Mouse (Mus musculus): ENCODE measurements around the gene Khsrp.
"Not testable (repeated sequence)": the region's sequence is repeated elsewhere in the genome, so short reads cannot be mapped to it uniquely, and the experiment has no call there.

The Khsrp gene

DNA sequence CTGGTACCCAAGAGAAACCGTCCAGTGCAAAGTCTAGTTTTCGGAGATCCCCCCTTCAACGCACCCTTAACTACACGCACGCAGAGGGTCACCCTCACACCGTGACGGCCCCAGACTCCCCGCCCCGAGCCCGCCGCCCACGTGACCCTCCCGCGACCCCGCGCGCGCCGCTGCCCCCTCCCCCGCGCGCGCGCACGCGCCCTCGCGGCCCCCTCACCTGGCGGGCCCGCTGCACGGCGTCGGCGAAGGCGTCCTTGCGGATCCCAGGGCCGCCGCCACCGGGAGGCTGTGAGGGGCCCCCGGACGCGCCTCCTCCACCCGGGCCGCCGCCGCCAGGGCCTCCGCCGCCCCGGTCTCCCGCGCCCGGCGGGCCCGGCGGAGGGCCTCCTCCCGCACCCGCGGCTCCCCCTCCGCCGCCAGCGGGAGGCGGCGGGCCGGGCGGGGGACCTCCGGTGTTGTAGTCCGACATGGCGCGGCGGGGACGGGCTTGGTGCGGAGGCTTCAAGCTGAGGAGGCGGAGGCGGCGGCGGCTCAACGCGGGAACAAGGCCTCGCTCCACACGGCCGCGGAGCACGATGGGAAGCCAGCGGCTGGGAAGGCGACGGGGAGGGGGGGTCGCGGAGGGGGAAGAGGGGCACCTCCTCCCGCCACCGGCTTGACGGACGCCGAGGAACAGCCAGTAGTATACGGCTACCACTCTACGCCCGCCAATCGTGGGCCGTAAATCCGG is at the start of gene Khsrp:
TSS of gene Khsrp (minus strand) at position 592 of the 730 bp plus-strand sequence.
- peak; percentile 62 for DNase-seq

DNA sequence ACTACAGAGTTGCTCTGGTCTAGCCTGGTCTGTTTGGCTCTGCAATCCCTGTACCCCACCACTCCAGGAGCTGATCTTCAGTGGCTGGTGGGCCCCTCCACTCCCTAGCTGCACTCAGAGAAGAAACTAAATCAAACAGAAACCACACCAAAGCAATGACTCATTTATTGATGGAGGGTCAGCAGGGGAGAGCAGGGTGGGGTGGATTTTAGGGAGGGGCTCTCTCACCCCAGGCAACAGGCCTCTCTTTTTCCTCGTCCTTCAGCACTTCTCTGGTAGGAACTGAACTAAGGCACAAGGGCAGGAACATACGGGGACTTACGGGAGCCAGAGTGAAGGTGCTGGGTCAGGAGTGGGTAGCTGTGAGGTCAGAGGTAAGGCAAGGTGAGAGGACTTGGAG is 48.6 kb upstream of the Khsrp start:
- no peak for DNase-seq

DNA sequence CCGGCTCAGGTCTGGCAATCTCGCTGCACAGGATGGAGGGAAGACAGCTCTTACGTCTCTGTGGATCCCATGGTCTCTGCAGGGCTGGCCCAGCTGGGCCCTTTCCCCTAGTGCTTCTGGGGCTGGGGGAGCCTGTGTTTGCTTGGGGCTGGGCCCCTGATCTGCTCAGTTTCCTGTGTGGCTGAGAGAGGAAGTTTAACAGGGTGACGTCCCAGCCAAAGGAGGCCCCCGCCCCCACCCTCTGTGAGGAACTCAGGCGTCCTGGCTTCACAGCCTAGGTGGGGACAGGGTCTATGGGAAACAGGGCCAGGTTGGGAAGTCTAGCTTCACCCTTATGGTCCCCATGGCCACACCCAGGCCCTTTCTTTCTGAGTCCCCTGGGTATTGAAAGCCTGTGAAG is 47.0 kb upstream of the Khsrp start, which contains the start of gene Dennd1c:
TSS of gene Dennd1c (minus strand) at position 179 of the 400 bp plus-strand sequence.
- DNase-seq, result peak; percentile 50

DNA sequence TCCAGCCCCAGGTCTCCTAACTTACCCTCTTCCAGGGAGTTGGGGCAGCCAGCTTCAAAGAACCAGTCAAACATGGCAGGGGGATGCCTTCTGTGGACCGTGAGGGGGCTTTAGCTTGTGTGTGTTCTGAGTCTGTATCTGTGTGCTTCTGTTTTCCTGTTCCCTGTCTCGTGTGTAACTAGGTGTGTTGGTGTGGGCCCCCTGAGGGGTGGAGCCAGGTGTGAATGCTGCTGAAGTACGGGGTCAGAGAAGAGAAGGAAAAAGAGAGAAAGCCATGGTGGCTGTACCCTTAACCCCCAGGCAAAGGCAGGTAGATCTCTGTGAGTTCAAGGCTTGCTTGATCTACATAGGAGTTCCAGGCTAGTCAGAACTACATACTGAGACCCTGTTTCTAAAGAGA is 45.6 kb upstream of the Khsrp start:
- no peak for DNase-seq

DNA sequence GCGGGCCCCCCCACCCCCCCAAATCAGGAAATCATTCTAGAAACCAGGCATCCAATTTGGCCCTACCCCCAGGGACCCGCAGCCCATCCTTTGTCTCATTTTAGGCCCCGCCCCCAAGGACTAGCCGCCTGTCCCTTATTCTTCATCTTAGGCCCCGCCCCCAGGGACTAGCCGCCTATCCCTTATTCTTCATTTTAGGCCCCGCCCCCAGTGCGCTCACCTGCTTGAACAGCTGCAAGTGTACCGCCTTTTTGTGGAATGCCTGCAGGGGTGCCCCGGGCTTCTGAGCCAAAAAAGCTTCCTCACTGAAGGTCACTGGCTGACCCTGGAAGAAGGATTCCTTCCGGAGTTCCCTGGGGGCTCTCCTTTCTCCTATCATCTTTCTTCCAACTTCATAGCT is 39.4 kb upstream of the Khsrp start:
- peak; percentile 73 for DNase-seq

DNA sequence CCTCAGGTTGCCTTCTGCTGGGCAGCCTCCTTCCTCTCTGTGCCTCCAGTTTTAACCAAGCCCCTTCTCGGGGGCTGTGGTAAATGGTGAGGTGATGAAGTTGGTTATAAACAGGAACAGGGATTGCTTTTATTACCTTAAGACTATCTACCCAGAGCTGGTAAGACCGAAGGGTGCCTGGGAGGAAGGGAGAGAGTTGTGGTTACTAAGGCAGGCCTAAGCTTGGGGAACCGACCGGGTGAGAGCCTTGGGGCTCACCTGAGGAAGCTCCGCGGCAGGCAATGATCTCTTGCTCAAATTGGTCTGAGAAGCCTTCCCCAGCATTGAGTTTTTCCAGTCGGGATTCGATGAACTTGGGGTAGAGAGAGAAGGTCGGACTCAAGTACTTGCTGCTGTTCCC is 39.0 kb upstream of the Khsrp start:
- DNase-seq, result no peak

DNA sequence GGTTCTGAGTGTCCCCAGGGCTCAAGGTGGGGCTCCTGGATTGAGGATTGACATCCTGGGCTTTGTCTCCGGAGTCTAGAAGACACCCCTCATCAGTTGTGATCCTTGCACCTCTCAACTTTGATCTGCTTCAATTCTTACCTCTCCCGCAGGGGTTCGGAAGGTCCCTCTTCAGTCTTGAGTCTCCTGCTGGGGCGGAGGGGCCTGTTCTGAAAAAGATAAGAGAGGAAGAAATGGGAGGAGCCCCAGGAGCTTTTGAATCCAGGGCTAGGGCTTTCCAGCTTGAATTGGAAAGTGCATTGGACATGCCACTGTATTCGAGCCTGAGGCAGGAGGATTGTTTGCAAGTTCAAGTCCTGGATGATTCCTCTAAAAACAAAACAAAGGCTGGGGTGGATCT is 35.6 kb upstream of the Khsrp start:
- peak; percentile 32 for DNase-seq

DNA sequence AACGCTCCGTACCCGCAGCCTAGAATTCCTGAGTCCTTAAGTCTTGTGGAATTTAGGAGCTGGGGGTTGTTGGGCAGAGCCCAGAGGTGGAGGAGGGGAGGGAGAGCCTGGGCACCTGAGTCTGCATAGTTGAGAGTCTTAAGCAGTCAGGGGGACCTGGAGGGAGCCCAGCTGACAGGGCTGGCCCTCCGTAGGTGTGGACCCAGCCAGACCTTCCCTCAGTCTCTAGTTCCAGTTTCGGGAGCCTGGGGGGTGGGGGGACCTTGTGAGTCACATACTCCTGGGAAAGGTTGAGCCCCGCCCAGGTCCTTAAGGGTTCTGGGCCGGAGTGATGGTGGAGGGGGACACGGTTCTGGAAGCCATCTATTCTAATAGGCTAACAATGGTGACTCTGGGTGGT is 31.7 kb upstream of the Khsrp start:
- DNase-seq, result no peak

DNA sequence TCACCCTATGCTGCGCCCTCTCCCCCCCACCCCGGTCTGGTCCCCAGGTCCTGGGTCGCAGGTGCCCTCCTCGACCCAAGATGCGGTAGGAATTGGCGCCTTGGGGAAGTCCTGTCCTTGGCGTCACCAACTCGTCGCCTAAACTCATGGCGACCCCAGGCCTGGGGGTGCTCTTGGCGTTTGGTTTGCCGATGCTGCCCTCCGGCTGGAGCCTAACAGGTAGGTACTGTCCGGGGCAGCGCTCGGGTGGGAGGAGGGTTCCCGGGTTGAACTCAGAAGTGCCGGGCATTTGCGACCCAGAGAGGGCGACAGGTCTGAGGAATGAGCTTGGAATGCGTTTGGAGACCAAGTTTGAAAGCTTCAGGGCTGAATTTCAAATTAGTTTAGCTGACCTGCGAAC is 31.2 kb upstream of the Khsrp start:
- DNase-seq, result no peak

DNA sequence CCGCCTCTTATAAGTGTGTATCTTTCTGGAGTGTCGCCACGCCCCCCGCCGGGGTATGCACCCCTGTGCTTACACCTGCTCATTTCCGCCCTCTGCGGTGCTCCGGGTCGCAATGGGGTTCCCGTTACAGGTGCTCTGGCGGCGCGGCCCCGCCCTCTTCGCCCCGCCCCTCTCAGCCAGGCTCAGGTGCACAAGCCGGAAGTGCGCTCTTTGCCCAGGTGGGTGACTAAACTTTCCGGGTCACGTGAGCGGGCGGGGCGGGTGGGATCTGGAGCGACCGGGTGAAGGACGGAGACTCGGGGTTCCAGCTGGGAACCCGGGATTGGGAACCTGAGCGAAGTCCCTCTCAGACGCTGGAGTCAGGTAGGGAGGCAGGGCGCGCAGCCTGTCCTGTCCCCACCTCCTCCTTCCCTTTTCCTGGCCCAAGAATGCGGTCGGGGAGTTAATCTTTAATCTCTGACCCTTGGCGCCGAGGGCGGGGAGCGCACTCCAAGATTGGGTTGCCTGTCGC is 30.7 kb upstream of the Khsrp start:
- peak; percentile 34 for DNase-seq

DNA sequence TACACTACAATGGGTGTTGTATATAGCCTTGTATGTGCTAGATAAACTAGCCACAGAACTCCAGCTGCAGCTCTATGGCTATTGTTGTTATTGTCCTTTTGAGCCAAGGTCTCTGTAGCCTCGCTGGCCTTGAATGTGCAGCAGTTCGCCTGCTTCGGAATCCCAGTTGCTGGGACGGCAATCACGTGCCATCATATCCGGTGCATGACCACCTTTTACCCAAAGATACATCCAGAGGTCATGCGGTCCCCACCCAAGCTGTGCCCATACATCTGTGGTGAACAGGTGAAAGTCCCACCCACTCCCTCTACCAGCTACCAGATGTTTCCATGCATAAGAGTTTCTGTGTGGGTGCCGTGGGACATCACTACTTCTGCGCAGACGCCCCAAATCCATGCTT is 29.7 kb upstream of the Khsrp start:
- no peak for DNase-seq

DNA sequence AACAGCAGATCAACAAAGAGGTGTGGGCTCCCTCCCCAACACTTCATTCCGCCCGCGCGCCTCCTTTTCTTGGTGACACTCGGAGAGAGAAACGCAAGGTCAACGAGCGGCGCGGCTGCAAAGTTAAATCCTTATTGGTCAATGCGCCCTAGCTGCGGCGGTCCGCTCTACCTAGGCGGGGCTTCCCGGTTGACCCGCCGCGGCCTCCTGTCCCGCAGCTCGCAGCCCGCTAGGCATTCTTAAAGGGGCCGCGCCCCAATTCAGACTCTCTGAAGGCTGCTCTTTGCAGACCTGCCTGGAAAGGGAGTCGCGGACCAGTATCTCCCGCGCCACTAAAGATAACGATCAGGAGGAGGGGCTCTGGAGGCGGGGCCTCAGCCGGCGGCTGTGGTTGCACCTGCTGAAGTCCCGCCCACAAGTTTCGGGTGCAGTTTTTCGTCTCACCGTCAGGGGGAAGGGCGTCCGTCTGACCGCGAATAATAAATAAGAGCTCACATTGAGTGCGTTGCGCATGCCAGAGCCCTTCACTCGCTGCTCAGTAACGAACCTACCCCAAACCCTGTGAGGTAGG is 29.0 kb upstream of the Khsrp start:
- peak; percentile 93 for DNase-seq

DNA sequence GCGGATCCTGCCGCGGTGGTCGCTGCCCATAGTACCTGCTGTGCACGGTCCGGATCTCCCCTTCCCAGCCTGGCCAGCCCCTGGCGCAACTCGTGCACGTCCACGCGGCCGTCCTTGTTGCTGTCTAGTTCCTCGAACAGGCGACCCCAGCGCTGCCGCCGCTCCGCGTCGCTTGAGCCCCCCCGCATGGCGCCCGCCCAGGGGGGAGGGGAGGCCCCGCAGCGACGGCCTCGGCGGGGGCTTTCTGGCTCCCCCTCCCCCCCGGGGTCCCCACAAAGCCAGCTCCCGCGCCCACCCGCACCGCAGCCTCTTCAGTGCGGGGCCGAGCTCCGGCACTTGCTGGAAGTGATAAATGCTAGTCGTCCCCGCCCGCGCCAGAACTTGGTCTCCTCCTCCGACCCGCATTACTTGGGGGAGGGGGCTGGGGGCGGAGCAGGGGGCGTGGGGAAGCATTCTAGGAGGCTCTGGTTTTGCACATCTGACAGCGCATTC is 28.2 kb upstream of the Khsrp start, which contains the start of gene Slc25a23:
TSS of gene Slc25a23 (minus strand) at position 378 of the 492 bp plus-strand sequence.
- peak; percentile 74 for DNase-seq

DNA sequence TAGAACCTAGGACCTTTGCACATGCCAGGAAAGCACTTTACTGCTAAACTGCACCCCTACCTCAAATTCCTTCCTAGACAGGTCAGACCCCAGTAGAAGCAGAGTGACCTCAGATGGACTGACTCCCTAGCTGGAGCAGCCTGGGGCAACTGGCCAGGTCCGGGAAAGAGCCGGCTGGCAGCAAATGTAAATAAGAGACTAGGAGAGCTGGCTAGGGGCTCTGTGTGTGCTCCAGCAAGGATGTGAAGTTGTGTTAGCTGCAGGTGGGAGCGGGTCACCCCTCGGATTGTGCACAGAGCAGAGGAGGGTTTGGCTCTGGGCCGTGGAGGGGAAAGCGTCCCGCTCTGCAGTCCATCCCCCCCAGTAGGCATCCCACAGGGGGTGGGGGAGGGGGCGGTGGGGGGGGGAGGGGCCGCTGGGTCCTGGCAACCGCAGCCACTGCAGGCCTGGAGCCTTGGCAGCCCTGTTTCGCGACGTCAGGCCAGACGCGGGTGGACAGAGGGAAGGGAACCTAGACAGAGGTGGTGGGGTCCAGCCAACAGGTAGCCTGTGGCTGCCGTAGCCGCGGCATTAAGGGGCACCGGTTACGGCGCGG is 27.7 kb upstream of the Khsrp start, which contains the start of gene Crb3:
TSS of gene Crb3 (plus strand) at position 215 of the 595 bp plus-strand sequence.
- DNase-seq, result peak; percentile 23

DNA sequence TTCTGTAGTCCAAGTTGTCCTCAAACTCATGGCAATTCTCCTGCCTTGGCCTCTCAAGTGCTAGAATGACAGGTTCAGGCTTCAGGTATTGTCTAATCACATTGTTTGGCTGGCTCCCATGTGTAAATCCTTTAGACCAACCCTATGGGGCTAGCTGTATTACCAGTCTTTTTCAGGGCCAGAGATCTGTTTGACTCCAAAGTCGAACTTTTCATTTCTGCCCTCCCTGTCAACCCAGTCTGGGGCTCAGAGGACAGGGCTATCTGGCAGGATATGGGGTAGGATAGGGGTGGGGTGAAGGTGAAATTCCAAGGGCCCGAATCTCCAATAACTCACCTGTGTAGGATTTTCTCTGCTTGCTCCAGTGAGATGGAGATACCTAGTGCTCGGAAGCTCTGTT is 24.9 kb upstream of the Khsrp start:
- no peak for DNase-seq

DNA sequence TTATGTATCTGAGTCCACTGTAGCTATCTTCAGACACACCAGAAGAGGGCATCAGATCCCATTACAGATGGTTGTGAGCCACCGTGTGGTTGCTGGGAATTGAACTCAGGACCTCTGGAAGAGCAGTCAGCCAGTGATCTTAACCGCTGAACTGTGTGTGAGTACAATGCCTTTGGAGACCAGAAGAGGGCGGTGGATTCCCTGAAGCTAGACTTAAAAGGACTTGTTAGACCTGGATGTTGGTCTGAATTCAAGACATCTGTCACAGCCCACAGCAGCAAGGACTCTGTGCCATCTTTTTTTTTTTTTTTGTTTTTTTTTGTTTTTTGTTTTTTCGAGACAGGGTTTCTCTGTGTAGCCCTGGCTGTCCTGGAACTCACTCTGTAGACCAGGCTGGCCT is 20.4 kb upstream of the Khsrp start:
- not testable (repeated sequence) for DNase-seq

DNA sequence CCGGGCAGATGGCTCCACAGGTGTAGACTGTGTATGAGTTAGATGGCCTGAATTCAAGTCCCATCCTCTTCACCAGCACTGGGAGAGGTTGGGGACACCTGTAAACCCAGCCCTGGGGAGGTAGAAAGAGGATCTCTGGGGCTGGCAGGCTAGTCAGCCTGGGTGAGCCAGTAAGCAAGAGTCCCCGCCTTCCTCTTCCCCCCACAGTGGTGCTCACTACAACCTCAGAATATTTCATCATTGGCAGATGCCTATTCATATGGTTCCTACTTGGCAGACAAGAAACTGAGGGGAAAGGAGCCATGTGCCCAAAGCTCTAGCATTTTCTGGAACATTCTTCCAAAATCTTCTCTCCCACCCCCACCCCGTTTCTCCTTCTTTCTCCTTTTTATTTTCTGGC is 17.5 kb upstream of the Khsrp start:
- DNase-seq, result no peak

DNA sequence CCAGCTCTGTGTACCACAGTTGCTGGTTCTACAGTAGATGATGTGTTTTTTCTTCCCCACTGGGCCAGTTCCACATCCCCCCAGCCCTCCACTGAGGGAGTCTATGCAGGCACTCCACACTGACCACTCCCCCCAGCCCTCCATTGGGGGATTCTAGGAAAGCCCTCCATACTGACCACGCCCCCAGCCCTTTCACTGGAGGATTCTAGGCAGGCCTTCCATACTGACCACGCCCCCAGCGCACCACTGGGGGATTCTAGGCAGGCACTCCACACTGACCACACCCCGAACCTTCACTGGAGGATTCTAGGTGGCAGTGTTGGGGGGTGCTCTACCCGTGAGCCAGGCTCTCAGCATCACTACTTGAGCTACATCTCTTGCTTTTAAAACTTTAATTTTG is 16.1 kb upstream of the Khsrp start:
- DNase-seq, result peak; percentile 53

DNA sequence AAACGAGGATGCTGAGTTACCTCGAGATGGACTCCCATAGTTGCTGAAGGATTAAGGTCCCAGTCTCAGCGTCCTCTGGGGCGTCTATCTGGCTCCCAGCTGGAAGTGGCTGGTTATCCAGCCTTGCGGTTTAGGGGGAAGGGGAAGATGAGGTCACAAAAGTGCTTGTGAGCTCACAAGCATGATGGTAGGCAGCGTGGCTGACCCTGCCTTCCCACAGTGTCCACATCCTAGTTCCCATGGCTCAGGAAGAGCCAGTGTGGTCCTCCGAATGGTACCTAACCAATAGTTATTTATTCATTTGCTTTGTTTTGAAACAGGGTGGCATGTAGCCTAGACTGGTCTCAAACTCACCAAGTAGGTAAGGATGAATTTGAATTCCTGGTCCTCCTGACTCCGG is 10.2 kb upstream of the Khsrp start, which contains the start of gene Slc25a41:
TSS of gene Slc25a41 (minus strand) at position 101 of the 400 bp plus-strand sequence.
- no peak for DNase-seq

DNA sequence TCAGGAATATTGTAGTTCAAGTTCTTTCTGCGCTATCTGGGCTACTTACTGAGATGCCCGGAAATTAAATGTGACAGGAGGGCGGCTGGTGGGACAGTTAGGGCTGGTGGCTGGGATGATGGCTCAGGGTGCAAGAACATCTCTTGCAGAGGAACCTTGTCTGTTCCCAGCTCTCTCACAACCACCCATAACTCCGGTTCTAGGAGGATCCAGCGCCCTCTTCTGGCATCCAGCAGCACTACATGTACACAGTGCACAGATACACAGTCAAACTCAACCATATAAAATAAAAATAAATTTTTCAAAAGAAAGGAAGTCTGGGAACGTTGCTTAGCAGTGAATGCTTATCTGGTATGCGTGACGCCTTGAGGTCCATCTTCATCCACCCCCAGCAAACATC is 7.7 kb upstream of the Khsrp start:
- peak; percentile 32 for DNase-seq

DNA sequence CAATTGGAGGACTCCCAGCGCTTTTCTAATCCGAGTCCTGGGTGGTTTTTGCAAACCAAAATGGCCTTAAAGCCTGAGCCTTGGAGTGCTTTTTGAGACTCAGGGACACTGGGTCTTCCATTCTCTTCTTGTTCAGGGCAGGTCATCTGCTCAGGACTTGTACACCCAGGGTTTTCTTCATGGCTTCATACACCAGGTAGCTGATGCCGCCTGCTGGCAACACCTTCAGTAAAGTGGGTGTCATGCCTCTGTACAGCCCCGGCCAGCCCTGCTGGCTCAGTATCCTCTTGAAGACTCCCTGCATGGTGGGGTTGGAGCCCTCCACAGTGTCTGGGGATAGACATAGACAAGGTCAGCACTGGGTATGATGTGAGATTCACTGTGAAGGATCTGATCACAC is 1.5 kb upstream of the Khsrp start:
- DNase-seq, result no peak

DNA sequence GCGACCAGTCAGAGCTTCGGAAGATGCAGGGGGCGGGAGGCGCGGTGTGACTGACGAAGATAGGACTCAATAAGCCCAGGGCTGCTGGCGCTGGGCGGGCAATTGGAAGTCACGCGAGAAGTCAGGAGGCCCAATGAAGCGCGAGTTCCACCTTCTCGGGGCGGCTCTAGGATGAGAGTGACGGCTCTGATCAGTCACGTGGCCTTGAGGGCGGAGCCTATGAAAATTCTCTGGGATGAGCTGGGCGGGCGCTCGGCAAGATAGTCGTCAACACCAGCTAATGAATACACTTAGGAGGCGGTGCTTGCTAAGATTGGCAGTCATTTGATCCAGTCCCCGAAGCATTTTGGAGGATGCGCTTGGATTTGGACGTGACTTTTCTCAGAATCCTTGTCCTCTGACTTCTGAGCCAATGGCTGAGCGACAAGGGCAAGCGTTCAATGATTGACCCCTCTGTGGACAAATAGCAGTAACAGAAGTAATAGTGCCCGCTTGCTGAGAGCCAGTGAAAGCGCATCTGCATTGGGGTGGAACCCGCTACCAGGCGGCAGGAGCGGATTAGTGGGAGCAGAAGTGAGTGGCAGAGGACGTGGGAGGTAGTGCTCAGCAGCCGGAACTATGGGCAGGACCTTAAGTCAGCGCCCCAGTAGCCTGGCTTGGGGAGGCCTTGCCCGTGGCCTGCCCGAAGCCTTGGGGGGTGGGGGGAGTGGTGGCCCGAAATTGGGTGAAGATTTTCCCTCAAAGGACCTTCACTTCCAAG is 519 bp upstream of the Khsrp start:
- DNase-seq, result peak; percentile 99

DNA sequence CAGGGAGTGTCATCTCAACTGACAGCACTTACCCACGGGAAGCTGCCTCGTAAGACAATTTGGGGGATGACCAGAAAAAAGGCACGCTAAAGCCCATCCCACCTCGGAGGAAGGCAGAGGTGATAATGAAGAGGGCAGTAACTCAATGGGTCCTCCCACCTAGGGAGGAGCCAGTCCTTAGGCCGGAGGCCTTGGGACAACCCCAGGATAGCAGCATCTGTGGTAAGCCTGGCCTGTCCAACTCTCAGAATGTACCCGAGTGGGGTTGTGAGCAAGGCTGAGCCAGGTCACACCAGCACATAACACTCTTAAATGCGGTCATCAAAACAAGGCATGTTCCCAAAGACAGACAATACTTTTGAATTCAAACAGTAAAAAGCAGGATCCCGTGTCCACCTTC is 1.6 kb downstream of the Khsrp start:
- DNase-seq, result peak; percentile 72
